Comparison of ENCODE assay signal across 8 mouse cellular contexts in the genomic region with DNA sequence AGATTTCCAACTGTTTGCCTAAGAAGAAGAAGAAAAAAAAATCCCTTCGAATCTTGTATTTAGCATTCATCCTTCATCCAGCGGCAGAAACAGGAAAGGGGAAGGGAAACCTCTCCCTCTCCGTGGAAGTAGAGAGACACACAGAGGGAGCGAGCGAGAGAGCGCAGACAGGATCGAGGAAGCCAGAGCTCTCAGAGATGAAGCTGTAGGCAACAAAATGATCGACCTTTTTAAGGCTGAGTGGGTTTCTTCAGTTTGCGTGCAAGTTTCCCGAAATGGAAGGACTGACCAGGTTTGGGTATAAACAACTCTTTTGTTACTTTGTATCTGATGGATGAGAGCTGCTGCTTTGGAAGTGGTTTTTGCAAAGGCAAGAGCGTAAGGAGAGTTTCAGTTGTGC.
DNase-seq lines count a peak whose midpoint lies in the region; ATAC-seq lines count a peak whose summit lies in the region.

No protein-coding gene starts in this region.

- H3K4me3 ChIP-seq in hindbrain, embryonic 16.5 days (ENCODE audit: low read length), result peak overlapping the region; percentile 22
- no peak overlapping the region for H3K4me3 ChIP-seq in neural tube, embryonic 14.5 days (ENCODE audit: low read depth, low read length)

- ATAC-seq in hindbrain, embryonic 16.5 days, result peak; percentile 74; the same call in 1 of the 2 replicates
- no peak for ATAC-seq in neural tube, embryonic 14.5 days (ENCODE audit: low read depth)

- peak overlapping the region; percentile 14; the same call in 1 of the 2 replicates for H3K27ac ChIP-seq in hindbrain, embryonic 16.5 days (ENCODE audit: low read depth, low read length)
- H3K27ac ChIP-seq in neural tube, embryonic 14.5 days (ENCODE audit: low read depth, low read length), result no peak overlapping the region

- 0 out of 2 replicates have a peak overlapping the region, but pooled peaks have one; percentile 4 for H3K9ac ChIP-seq in hindbrain, embryonic 16.5 days (ENCODE audit: low read depth, low read length)
- no peak overlapping the region for H3K9ac ChIP-seq in neural tube, embryonic 14.5 days (replicated peaks; ENCODE audit: low read depth, low read length)

- H3K27me3 ChIP-seq in hindbrain, embryonic 16.5 days (replicated peaks; ENCODE audit: control insufficient read depth, insufficient read depth, low read length), result no peaks in the 10 kb centered on the region
- no peaks in the 10 kb centered on the region for H3K27me3 ChIP-seq in neural tube, embryonic 14.5 days (ENCODE audit: control insufficient read depth, insufficient read depth, low read length)

- no peaks in the 10 kb centered on the region for H3K9me3 ChIP-seq in hindbrain, embryonic 16.5 days (ENCODE audit: control insufficient read depth, low read length)
- no peaks in the 10 kb centered on the region for H3K9me3 ChIP-seq in neural tube, embryonic 14.5 days (ENCODE audit: control insufficient read depth, low read length)

- 0 out of 2 replicates have a peak, but pooled peaks cover 2% of the 10 kb centered on the region for H3K4me1 ChIP-seq in hindbrain, embryonic 16.5 days (ENCODE audit: control insufficient read depth, insufficient read depth, low read depth, low read length)
- H3K4me1 ChIP-seq in neural tube, embryonic 14.5 days (ENCODE audit: control insufficient read depth, insufficient read depth, low read length), result no peaks in the 10 kb centered on the region

- peak overlapping the region; percentile 45 for H3K4me2 ChIP-seq in hindbrain, embryonic 16.5 days (ENCODE audit: low read length)
- peak overlapping the region; percentile 14; the same call in 1 of the 2 replicates for H3K4me2 ChIP-seq in neural tube, embryonic 14.5 days (ENCODE audit: low read depth, low read length)

- WGBS in hindbrain, embryonic 16.5 days, result 38% methylated on average over 11 of the region's 11 CpGs
- WGBS in neural tube, embryonic 14.5 days, result 56% methylated on average over 11 of the region's 11 CpGs

- DNase-seq in kidney, postnatal 10 days, result peak; percentile 13
- no peak for DNase-seq in kidney, adult 18-20 months
- peak; percentile 72 to 79 for DNase-seq in cerebellum, postnatal 14 days
- DNase-seq in thymus, postnatal 10 days (ENCODE audit: low spot score in 2 of 2), result no peak
- no peak for DNase-seq in adrenal gland, adult 18-20 months (ENCODE audit: low spot score in 2 of 2)
- DNase-seq in T-cell, adult 2 months (ENCODE audit: low spot score), result no peak

- H3K36me3 ChIP-seq in hindbrain, embryonic 16.5 days (ENCODE audit: control insufficient read depth, insufficient read depth, low read length), result no peaks in the 10 kb centered on the region; the same call in 1 of the 2 replicates
- no peaks in the 10 kb centered on the region for H3K36me3 ChIP-seq in neural tube, embryonic 14.5 days (ENCODE audit: control insufficient read depth, insufficient read depth, low read length)

Comparison
In these comparisons a context has a peak if more than half of its experiments do, and no peak if none do; other contexts are left out.
1. DNase-seq: peak in kidney, postnatal 10 days (single experiment) and cerebellum, postnatal 14 days (2 of 2); none in kidney, adult 18-20 months (single experiment), thymus, postnatal 10 days (0 of 2), adrenal gland, adult 18-20 months (0 of 2) and T-cell, adult 2 months (single experiment).